Mouse (Mus musculus): ENCODE data around the gene Trp53bp2. TPM values are rescaled to one million over a fixed set of nuclear protein-coding genes. Genes with fewer than 3 reads are reported as not detected.

Gene Trp53bp2
- 10 to 100 TPM in 25 of 26 experiments, 1 to 10 TPM in 1; 9.6 to 27.3 (median 18.4) TPM for total RNA-seq (2018; cell fraction: chromatin; rRNA removed)
- total RNA-seq (2018; cell fraction: cytosol; rRNA removed) = 10 to 100 TPM in 18 of 26 experiments, 1 to 10 TPM in 8; 8.3 to 16.7 (median 11.0) TPM
- total RNA-seq (2018; cell fraction: nucleus; rRNA removed) = 10 to 100 TPM; 10.9 to 25.2 (median 16.2) TPM
- 7.8 to 17.9 TPM (median 9.2 TPM) in 3 replicates for polyA plus RNA-seq (2018)

DNA sequence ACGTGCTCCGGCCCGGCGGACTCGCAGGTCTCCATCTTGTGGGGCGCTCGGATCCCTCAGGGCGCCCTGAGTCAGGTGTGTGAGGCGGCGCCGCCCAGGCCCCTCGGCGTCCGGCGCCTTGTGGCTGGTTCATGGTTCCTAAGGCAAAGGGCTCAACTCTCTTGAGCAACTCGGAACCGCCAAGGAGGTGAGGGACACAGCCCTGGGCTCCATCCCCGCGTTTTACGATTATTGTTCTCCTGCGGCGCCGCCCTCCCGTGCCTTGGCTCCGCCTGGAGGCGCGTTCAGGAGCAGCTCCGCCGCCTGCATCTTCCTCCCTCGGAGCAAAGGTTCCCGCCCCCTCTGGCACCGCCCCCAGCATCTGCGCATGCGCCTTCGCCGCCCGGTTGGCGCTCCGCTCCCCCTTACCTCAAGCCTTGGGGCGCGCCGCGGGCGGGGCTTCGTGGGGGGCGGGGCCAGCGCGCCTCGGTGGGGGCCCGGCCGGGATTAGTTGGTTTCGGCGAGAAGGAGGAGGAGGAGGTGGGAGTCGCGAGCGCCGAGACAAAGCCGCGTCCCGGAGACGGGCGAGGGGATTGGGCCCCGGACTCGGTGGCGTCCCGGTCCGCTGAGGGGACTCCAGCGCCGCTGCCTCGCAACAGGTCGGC, at the start of gene Trp53bp2:
Trp53bp2 (plus strand) TSS at position 489 of the 644 bp plus-strand sequence.
- 2% methylated on average over 53 of the region's 71 CpGs for WGBS (ENCODE audit: missing documents)
- Histone ChIP-seq H3K79me2 (ENCODE audit: inconsistent target) (peaks cover 44% of the 10 kb centered on the region), H3K36me3 (ENCODE audit: inconsistent target) (no peaks in the 10 kb centered on the region), H3K4me3 (ENCODE audit: inconsistent target) (peak within 1 kb of the TSS; percentile 47), H3K27ac (no peak within 1 kb of the TSS)

DNA sequence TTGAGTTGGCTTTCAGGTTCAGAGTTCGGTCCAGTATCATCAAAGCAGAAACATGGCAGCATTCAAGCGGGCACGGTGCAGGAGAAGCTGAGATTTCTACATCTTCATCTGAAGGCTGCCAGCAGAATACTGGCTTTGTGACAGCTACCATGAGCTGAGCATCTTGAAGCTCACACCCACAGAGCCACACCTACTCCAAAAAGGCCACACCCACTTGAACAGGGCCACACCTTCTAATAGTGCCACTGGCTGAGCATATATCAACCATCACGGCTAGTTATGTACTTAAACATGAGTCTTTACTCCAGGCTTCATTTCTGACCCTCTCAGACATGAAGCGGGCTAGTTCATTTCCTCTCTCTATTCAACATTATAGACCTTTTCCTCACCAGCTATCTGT, 46.3 kb upstream of the Trp53bp2 start:
- Histone ChIP-seq H3K4me3 (ENCODE audit: inconsistent target) (no peak overlapping the region), H3K36me3 (ENCODE audit: inconsistent target) (no peaks in the 10 kb centered on the region), H3K27ac (no peak overlapping the region), H3K79me2 (ENCODE audit: inconsistent target) (no peaks in the 10 kb centered on the region)
- 88% methylated on average over 5 of the region's 5 CpGs for WGBS (ENCODE audit: missing documents)

- Histone ChIP-seq H3K79me2 (ENCODE audit: inconsistent target) (no peaks in the 10 kb centered on the region), H3K36me3 (ENCODE audit: inconsistent target) (no peaks in the 10 kb centered on the region), H3K27ac (no peak overlapping the region), H3K4me3 (ENCODE audit: inconsistent target) (no peak overlapping the region)
- 34% methylated on average over 12 of the region's 12 CpGs for WGBS (ENCODE audit: missing documents)
Observed at GRCm38 (mm10) chr1:182363683-182364404, 45.1 kb upstream of the Trp53bp2 start.

DNA sequence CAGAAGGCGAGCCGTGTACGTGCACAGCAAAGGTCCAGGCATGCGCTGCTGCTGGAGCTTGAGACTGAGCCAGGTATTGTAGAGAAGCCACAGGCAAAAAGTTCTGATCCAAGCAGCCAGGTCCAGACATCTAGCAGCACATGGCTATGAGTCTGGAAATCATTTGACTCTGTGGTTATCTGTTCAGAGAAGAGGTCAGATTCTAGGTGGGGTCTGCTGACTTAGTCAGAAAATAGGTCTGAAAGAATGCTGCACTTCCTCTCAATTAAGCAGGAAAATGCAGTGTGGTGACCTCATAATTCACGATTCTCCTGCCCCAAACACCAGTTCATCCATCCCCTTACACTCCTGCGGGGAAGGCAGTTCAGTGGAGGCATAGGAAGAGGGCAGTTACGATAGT, 40.7 kb upstream of the Trp53bp2 start:
- Histone ChIP-seq H3K27ac (no peak overlapping the region), H3K4me3 (ENCODE audit: inconsistent target) (no peak overlapping the region), H3K79me2 (ENCODE audit: inconsistent target) (no peaks in the 10 kb centered on the region), H3K36me3 (ENCODE audit: inconsistent target) (no peaks in the 10 kb centered on the region)
- WGBS (ENCODE audit: missing documents) = 72% methylated on average over 7 of the region's 7 CpGs

DNA sequence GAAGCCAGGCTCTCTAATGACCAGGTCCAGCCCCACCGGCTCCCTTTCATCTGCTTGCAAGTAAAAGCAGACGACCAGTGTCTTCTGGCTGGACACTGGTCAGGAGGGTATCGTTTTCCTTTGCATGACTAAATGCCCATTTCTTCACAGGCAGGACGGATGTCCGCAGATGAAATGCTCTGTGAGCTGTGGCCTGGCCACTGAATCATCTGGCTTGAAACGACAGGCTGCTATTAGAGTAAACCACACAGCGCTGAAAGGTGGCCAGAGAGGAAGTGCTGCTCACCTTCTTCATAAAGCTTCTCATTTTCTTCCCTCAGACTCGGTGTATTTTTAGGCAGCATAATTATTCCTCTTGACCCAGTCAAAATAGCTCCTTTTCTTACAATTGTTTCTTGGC, 40.2 kb upstream of the Trp53bp2 start:
- Histone ChIP-seq H3K79me2 (ENCODE audit: inconsistent target) (no peaks in the 10 kb centered on the region), H3K36me3 (ENCODE audit: inconsistent target) (no peaks in the 10 kb centered on the region), H3K4me3 (ENCODE audit: inconsistent target) (no peak overlapping the region), H3K27ac (peak overlapping the region; percentile 52; the same call in 1 of the 2 replicates)
- WGBS (ENCODE audit: missing documents) = 5% methylated on average over 8 of the region's 8 CpGs

- Histone ChIP-seq H3K4me3 (ENCODE audit: inconsistent target) (no peak overlapping the region), H3K79me2 (ENCODE audit: inconsistent target) (no peaks in the 10 kb centered on the region), H3K27ac (peak overlapping the region; percentile 52), H3K36me3 (ENCODE audit: inconsistent target) (no peaks in the 10 kb centered on the region)
- 2% methylated on average over 4 of the region's 4 CpGs for WGBS (ENCODE audit: missing documents)
Observed at GRCm38 (mm10) chr1:182369435-182369834, 39.5 kb upstream of the Trp53bp2 start.

- 84% methylated on average over 8 of the region's 8 CpGs for WGBS (ENCODE audit: missing documents)
Observed at GRCm38 (mm10) chr1:182371891-182372290, 37.1 kb upstream of the Trp53bp2 start.

DNA sequence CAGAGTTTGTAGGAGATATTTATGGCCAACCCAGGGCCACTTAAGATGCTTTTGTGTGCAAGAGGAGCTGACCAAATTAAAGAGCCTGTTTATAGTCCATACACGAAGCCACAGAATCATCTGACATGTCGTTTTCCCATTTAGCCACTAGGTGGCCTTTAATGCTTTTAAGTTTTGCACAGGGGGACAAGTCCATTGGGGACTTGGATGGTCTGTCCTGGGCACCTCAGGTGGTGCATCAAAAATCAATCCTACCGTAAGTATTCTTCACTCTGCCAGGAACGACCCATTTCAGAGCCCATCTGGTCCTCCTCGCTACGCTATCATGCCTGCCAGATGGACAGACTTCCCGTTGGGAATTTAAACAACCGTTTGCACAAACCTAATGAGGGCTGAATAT, 32.8 kb upstream of the Trp53bp2 start:
- WGBS (ENCODE audit: missing documents) = 50% methylated on average over 8 of the region's 8 CpGs
- Histone ChIP-seq H3K27ac (no peak overlapping the region), H3K4me3 (ENCODE audit: inconsistent target) (no peak overlapping the region)

More at GRCm38 (mm10) chr1:182371891-182372290, 37.1 kb upstream of the Trp53bp2 start:
- H3K79me2 ChIP-seq (ENCODE audit: inconsistent target) = no peaks in the 10 kb centered on the region
- no peak overlapping the region for H3K27ac ChIP-seq
- H3K36me3 ChIP-seq (ENCODE audit: inconsistent target) = no peaks in the 10 kb centered on the region
- no peak overlapping the region for H3K4me3 ChIP-seq (ENCODE audit: inconsistent target)

GRCm38 (mm10) chr1:182376826-182377225, 32.1 kb upstream of the Trp53bp2 start:
- 98% methylated on average over 7 of the region's 7 CpGs for WGBS (ENCODE audit: missing documents)
- Histone ChIP-seq H3K4me3 (ENCODE audit: inconsistent target) (no peak overlapping the region), H3K27ac (no peak overlapping the region), H3K36me3 (ENCODE audit: inconsistent target) (no peaks in the 10 kb centered on the region), H3K79me2 (ENCODE audit: inconsistent target) (no peaks in the 10 kb centered on the region)

More for the DNA sequence above, 32.8 kb upstream of the Trp53bp2 start:
- Histone ChIP-seq H3K36me3 (ENCODE audit: inconsistent target) (no peaks in the 10 kb centered on the region), H3K79me2 (ENCODE audit: inconsistent target) (no peaks in the 10 kb centered on the region)

DNA sequence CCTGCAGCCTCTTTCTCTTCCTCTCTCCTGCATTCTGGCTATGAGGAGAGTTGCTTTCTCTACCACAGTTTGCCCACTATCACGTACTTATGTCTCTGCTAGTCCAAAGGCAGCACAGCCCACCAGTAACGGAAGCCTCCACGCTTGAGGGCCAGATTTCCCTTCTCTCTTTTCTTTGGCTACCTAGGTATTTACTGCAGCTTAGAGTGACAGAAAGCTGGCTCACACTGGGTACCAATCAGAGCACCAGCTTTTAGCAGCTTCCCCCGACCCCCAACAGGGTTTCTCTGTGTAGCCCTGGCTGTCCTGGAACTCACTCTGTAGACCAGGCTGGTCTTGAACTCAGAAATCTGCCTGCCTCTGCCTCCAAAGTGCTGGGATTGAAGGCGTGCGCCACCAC, 31.5 kb upstream of the Trp53bp2 start:
- Histone ChIP-seq H3K36me3 (ENCODE audit: inconsistent target) (no peaks in the 10 kb centered on the region), H3K4me3 (ENCODE audit: inconsistent target) (no peak overlapping the region)
- WGBS (ENCODE audit: missing documents) = 90% methylated on average over 3 of the region's 6 CpGs

GRCm38 (mm10) chr1:182378205-182378835, 30.7 kb upstream of the Trp53bp2 start:
- Histone ChIP-seq H3K27ac (no peak overlapping the region), H3K4me3 (ENCODE audit: inconsistent target) (no peak overlapping the region), H3K79me2 (ENCODE audit: inconsistent target) (no peaks in the 10 kb centered on the region), H3K36me3 (ENCODE audit: inconsistent target) (no peaks in the 10 kb centered on the region)
- 51% methylated on average over 11 of the region's 11 CpGs for WGBS (ENCODE audit: missing documents)

More for the DNA sequence above, 31.5 kb upstream of the Trp53bp2 start:
- Histone ChIP-seq H3K79me2 (ENCODE audit: inconsistent target) (no peaks in the 10 kb centered on the region), H3K27ac (no peak overlapping the region)

- H3K27ac ChIP-seq = no peak overlapping the region
- WGBS (ENCODE audit: missing documents) = 92% methylated on average over 7 of the region's 7 CpGs
Observed at GRCm38 (mm10) chr1:182378876-182379275, 30.1 kb upstream of the Trp53bp2 start.

GRCm38 (mm10) chr1:182380683-182381082, 28.3 kb upstream of the Trp53bp2 start:
- 32% methylated on average over 7 of the region's 7 CpGs for WGBS (ENCODE audit: missing documents)
- H3K4me3 ChIP-seq (ENCODE audit: inconsistent target) = no peak overlapping the region
- H3K79me2 ChIP-seq (ENCODE audit: inconsistent target) = no peaks in the 10 kb centered on the region
- H3K36me3 ChIP-seq (ENCODE audit: inconsistent target) = no peaks in the 10 kb centered on the region
- peak overlapping the region; percentile 63 for H3K27ac ChIP-seq

More at GRCm38 (mm10) chr1:182378876-182379275, 30.1 kb upstream of the Trp53bp2 start:
- Histone ChIP-seq H3K36me3 (ENCODE audit: inconsistent target) (no peaks in the 10 kb centered on the region), H3K4me3 (ENCODE audit: inconsistent target) (no peak overlapping the region), H3K79me2 (ENCODE audit: inconsistent target) (no peaks in the 10 kb centered on the region)

- H3K79me2 ChIP-seq (ENCODE audit: inconsistent target) = no peaks in the 10 kb centered on the region
- peak overlapping the region; percentile 63 for H3K27ac ChIP-seq
- no peak overlapping the region for H3K4me3 ChIP-seq (ENCODE audit: inconsistent target)
- WGBS (ENCODE audit: missing documents) = 97% methylated on average over 3 of the region's 3 CpGs
- no peaks in the 10 kb centered on the region for H3K36me3 ChIP-seq (ENCODE audit: inconsistent target)
Observed at GRCm38 (mm10) chr1:182381327-182381726, 27.6 kb upstream of the Trp53bp2 start.
